Mouse (Mus musculus): ENCODE results near the gene Ppp1r14c. TPM values are rescaled to one million over a fixed set of nuclear protein-coding genes. Genes with fewer than 3 reads are reported as not detected.

Gene Ppp1r14c
- polyA plus RNA-seq, 1 experiment = 5.0 TPM

DNA sequence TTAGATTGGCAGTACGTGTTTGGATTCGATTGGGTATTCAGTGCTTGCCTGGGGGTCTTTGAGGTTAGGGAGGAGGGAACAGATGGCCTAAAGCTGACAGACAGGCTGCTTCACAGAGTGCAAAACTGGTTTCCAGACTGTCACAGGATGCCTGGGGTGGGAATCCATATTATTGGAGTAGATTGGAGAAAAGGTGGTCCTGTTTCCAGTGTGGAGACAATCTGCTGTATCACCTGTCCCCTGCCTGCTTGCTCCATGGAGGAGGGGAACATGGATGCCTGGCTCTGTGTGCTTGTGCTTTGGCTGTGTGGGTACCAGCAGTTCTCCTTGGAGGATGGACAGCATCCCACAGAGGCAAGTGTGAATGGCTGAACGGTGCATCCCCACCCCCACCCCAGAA, 45.4 kb downstream of the Ppp1r14c start:
- no peak overlapping the region for H3K4me3 ChIP-seq
- TF ChIP-seq TCF3 (IDR thresholded peaks at IDR 0.05; ENCODE audit: insufficient read length, low read depth) (no peak), E2F4 (IDR thresholded peaks at IDR 0.05; ENCODE audit: insufficient read depth) (no peak), CEBPB (IDR thresholded peaks at IDR 0.05; ENCODE audit: insufficient read depth, poor library complexity, severe bottlenecking) (no peak), MYOD1 (IDR thresholded peaks at IDR 0.05; ENCODE audit: control insufficient read depth in 1 of 3, insufficient read length in 2 of 3, low read depth in 2 of 3) (no peak), REST (IDR thresholded peaks at IDR 0.05; ENCODE audit: insufficient read depth, insufficient read length) (no peak), MAX (IDR thresholded peaks at IDR 0.05; ENCODE audit: low read depth) (no peak), USF1 (IDR thresholded peaks at IDR 0.05; ENCODE audit: low read depth) (no peak), SRF (IDR thresholded peaks at IDR 0.05; ENCODE audit: control insufficient read depth, insufficient read length, low read depth) (no peak), POLR2A (IDR thresholded peaks at IDR 0.05; ENCODE audit: insufficient read length, low read depth) (no peak), POLR2AphosphoS2 (IDR thresholded peaks at IDR 0.05; ENCODE audit: insufficient read length, low read depth) (no peak), MYOG (IDR thresholded peaks at IDR 0.05; ENCODE audit: control insufficient read depth in 1 of 3, insufficient read depth in 1 of 3, insufficient read length in 2 of 3, low read depth in 2 of 3) (no peak), TCF12 (IDR thresholded peaks at IDR 0.05; ENCODE audit: insufficient read depth, poor library complexity, severe bottlenecking) (no peak)

DNA sequence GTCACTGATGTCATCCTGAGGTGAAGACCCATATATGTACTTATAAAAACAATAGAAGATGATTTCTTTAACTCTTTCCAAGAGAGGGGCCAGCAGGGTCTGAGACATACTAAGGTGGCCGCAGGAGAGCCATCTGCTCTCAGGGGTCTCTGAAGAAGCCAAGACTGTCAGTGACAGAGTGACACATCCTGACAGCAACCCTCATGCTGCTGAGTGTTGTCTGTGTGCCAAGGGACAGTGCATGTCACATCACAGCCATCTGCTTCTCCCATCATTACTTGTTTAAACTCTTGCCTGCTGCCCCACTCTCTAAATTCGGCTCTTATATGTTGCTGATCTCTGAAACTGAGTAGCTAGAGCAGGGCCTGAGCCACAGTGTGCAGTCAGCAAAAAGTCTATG, 45.8 kb downstream of the Ppp1r14c start:
- no peak overlapping the region for H3K4me3 ChIP-seq
- no peak overlapping the region for H3K4me2 ChIP-seq (ENCODE audit: low read depth)
- no peaks in the 10 kb centered on the region for H3K79me2 ChIP-seq (ENCODE audit: control insufficient read depth, insufficient read depth)
- TF ChIP-seq TCF3 (IDR thresholded peaks at IDR 0.05; ENCODE audit: insufficient read length, low read depth) (no peak), TCF12 (IDR thresholded peaks at IDR 0.05; ENCODE audit: insufficient read depth, poor library complexity, severe bottlenecking) (no peak), MYOG (IDR thresholded peaks at IDR 0.05; ENCODE audit: control insufficient read depth in 1 of 3, insufficient read depth in 1 of 3, insufficient read length in 2 of 3, low read depth in 2 of 3) (no peak), MAX (IDR thresholded peaks at IDR 0.05; ENCODE audit: low read depth) (no peak), E2F4 (IDR thresholded peaks at IDR 0.05; ENCODE audit: insufficient read depth) (no peak), MYOD1 (IDR thresholded peaks at IDR 0.05; ENCODE audit: control insufficient read depth in 1 of 3, insufficient read length in 2 of 3, low read depth in 2 of 3) (no peak), CEBPB (IDR thresholded peaks at IDR 0.05; ENCODE audit: insufficient read depth, poor library complexity, severe bottlenecking) (no peak), REST (IDR thresholded peaks at IDR 0.05; ENCODE audit: insufficient read depth, insufficient read length) (no peak), POLR2AphosphoS2 (IDR thresholded peaks at IDR 0.05; ENCODE audit: insufficient read length, low read depth) (no peak), USF1 (IDR thresholded peaks at IDR 0.05; ENCODE audit: low read depth) (no peak), POLR2A (IDR thresholded peaks at IDR 0.05; ENCODE audit: insufficient read length, low read depth) (no peak), SRF (IDR thresholded peaks at IDR 0.05; ENCODE audit: control insufficient read depth, insufficient read length, low read depth) (no peak)
- no peak overlapping the region for H3ac ChIP-seq (ENCODE audit: control insufficient read depth, insufficient read length)
- H3K27me3 ChIP-seq (ENCODE audit: control insufficient read depth, insufficient read depth, insufficient read length) = no peaks in the 10 kb centered on the region
- H3K36me3 ChIP-seq (ENCODE audit: control insufficient read depth, insufficient read depth) = no peaks in the 10 kb centered on the region

More for the DNA sequence above, 45.4 kb downstream of the Ppp1r14c start:
- Histone ChIP-seq H3ac (ENCODE audit: control insufficient read depth, insufficient read length) (no peak overlapping the region), H3K4me2 (ENCODE audit: low read depth) (no peak overlapping the region), H3K36me3 (ENCODE audit: control insufficient read depth, insufficient read depth) (no peaks in the 10 kb centered on the region), H3K79me2 (ENCODE audit: control insufficient read depth, insufficient read depth) (no peaks in the 10 kb centered on the region), H3K27me3 (ENCODE audit: control insufficient read depth, insufficient read depth, insufficient read length) (no peaks in the 10 kb centered on the region)

DNA sequence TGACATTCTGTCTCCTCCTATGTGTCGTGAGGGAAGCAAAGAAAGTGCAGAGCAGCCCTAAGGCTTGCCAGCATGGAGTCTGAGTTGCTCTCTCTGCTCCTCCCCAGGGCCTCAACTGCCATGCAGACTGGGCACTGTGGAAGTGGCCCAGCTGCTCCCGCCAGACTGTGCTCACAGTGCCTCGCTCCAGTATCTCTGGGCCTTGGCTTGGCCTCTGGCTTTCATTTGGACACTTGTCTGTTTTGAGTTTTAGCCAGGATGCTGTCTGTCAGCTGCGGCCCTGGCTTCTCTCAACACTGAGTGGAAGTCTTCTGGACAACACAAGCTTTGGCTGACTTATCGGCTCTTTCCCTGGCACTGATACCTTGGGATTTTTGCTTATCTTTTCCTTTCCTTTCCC, 49.0 kb downstream of the Ppp1r14c start:
- H3K4me2 ChIP-seq (ENCODE audit: low read depth) = no peak overlapping the region

DNA sequence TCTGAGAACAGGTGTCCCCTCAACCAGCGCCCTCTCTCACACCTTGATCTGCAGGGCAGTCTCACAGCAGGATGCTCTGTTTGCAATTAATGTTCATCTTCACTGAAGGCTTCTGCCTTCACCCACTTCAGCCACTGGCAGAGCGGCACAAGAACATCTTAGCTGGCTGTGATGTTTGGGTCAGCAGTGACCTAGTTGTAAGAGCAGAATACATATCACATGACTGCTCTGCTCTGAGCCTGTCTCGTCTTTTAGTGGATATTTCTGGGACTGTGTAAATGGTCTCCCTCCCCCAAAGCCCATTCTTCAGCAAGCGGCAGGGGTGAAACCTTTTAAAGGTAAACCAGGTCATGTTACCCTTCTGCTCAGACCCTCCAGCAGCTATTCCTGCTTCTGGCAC, 50.7 kb downstream of the Ppp1r14c start:
- TF ChIP-seq SRF (IDR thresholded peaks at IDR 0.05; ENCODE audit: control insufficient read depth, insufficient read length, low read depth) = no peak
- TF ChIP-seq MYOD1 (IDR thresholded peaks at IDR 0.05; ENCODE audit: control insufficient read depth in 1 of 3, insufficient read length in 2 of 3, low read depth in 2 of 3) = no peak
- no peak for TF ChIP-seq MAX (IDR thresholded peaks at IDR 0.05; ENCODE audit: low read depth)
- no peak for TF ChIP-seq E2F4 (IDR thresholded peaks at IDR 0.05; ENCODE audit: insufficient read depth)
- no peak for TF ChIP-seq MYOG (IDR thresholded peaks at IDR 0.05; ENCODE audit: control insufficient read depth in 1 of 3, insufficient read depth in 1 of 3, insufficient read length in 2 of 3, low read depth in 2 of 3)
- no peak for TF ChIP-seq USF1 (IDR thresholded peaks at IDR 0.05; ENCODE audit: low read depth)
- no peak for TF ChIP-seq CEBPB (IDR thresholded peaks at IDR 0.05; ENCODE audit: insufficient read depth, poor library complexity, severe bottlenecking)
- no peak for TF ChIP-seq TCF3 (IDR thresholded peaks at IDR 0.05; ENCODE audit: insufficient read length, low read depth)
- TF ChIP-seq REST (IDR thresholded peaks at IDR 0.05; ENCODE audit: insufficient read depth, insufficient read length) = no peak
- TF ChIP-seq TCF12 (IDR thresholded peaks at IDR 0.05; ENCODE audit: insufficient read depth, poor library complexity, severe bottlenecking) = no peak
- no peak overlapping the region for H3ac ChIP-seq (ENCODE audit: control insufficient read depth, insufficient read length)
- no peak overlapping the region for H3K4me3 ChIP-seq
- no peaks in the 10 kb centered on the region for H3K27me3 ChIP-seq (ENCODE audit: control insufficient read depth, insufficient read depth, insufficient read length)
- H3K4me2 ChIP-seq (ENCODE audit: low read depth) = no peak overlapping the region
- no peaks in the 10 kb centered on the region for H3K79me2 ChIP-seq (ENCODE audit: control insufficient read depth, insufficient read depth)
- H3K36me3 ChIP-seq (ENCODE audit: control insufficient read depth, insufficient read depth) = no peaks in the 10 kb centered on the region

More for the DNA sequence above, 49.0 kb downstream of the Ppp1r14c start:
- no peaks in the 10 kb centered on the region for H3K79me2 ChIP-seq (ENCODE audit: control insufficient read depth, insufficient read depth)
- H3K27me3 ChIP-seq (ENCODE audit: control insufficient read depth, insufficient read depth, insufficient read length) = no peaks in the 10 kb centered on the region
- H3K36me3 ChIP-seq (ENCODE audit: control insufficient read depth, insufficient read depth) = no peaks in the 10 kb centered on the region
- no peak for TF ChIP-seq MAX (IDR thresholded peaks at IDR 0.05; ENCODE audit: low read depth)
- peak in 1 of 3 experiments; percentile 24 for TF ChIP-seq MYOD1 (IDR thresholded peaks at IDR 0.05; ENCODE audit: control insufficient read depth in 1 of 3, insufficient read length in 2 of 3, low read depth in 2 of 3)
- TF ChIP-seq USF1 (IDR thresholded peaks at IDR 0.05; ENCODE audit: low read depth) = no peak
- TF ChIP-seq MYOG (IDR thresholded peaks at IDR 0.05; ENCODE audit: control insufficient read depth in 1 of 3, insufficient read depth in 1 of 3, insufficient read length in 2 of 3, low read depth in 2 of 3) = peak in 1 of 3 experiments; percentile 56
- TF ChIP-seq TCF12 (IDR thresholded peaks at IDR 0.05; ENCODE audit: insufficient read depth, poor library complexity, severe bottlenecking) = no peak
- TF ChIP-seq SRF (IDR thresholded peaks at IDR 0.05; ENCODE audit: control insufficient read depth, insufficient read length, low read depth) = no peak
- TF ChIP-seq POLR2AphosphoS2 (IDR thresholded peaks at IDR 0.05; ENCODE audit: insufficient read length, low read depth) = no peak
- no peak for TF ChIP-seq REST (IDR thresholded peaks at IDR 0.05; ENCODE audit: insufficient read depth, insufficient read length)
- no peak overlapping the region for H3ac ChIP-seq (ENCODE audit: control insufficient read depth, insufficient read length)
- no peak overlapping the region for H3K4me3 ChIP-seq

Measured in myocyte (in vitro differentiated cells).